Mouse (Mus musculus) hindbrain, embryonic 13.5 days (tissue): Measurements from ENCODE around the gene Ankrd11. TPM values are rescaled to one million over a fixed set of nuclear protein-coding genes. Genes with fewer than 3 reads are reported as not detected.
A peak's percentile ranks its signal among the peaks of the same experiment; 100 is the strongest.

Experiments used
- ATAC-seq: fragments of 200-750 bp; cut with Nextera tagmentation; 2 replicates; pipeline ENCODE4 v1.8.0; 2017; ENCODE audit warnings: moderate TSS enrichment; ENCODE audit not compliant: low FRiP score
- H3K27ac ChIP-seq: fragments of 300-500 bp; sonication (generic); 2 replicates; pipeline ENCODE4 v1.5.1; 2015; ENCODE audit warnings: inconsistent platforms, mild to moderate bottlenecking, moderate library complexity
- H3K27me3 ChIP-seq: fragments of 300-500 bp; sonication (generic); 2 replicates; pipeline ENCODE4 v1.6.1; 2015; ENCODE audit warnings: mild to moderate bottlenecking, inconsistent platforms
- H3K36me3 ChIP-seq: fragments of 300-500 bp; sonication (generic); 2 replicates; pipeline ENCODE4 v1.6.1; 2015; ENCODE audit warnings: mild to moderate bottlenecking, inconsistent platforms
- H3K4me1 ChIP-seq: fragments of 300-500 bp; sonication (generic); replicated peaks from 2 replicates; pipeline ENCODE4 v1.6.1; 2015; ENCODE audit warnings: inconsistent platforms
- H3K4me2 ChIP-seq: fragments of 300-500 bp; sonication (generic); 2 replicates; pipeline ENCODE4 v1.6.1; 2015; ENCODE audit warnings: inconsistent platforms, mild to moderate bottlenecking, moderate library complexity
- H3K4me3 ChIP-seq: fragments of 300-500 bp; sonication (generic); 2 replicates; pipeline ENCODE4 v1.5.1; 2015; ENCODE audit warnings: mild to moderate bottlenecking, inconsistent platforms
- H3K9ac ChIP-seq: fragments of 300-500 bp; sonication (generic); 2 replicates; pipeline ENCODE4 v1.6.1; 2015; ENCODE audit warnings: mild to moderate bottlenecking, inconsistent platforms
- H3K9me3 ChIP-seq: fragments of 300-500 bp; sonication (generic); 2 replicates; pipeline ENCODE4 v1.6.1; 2016; ENCODE audit warnings: inconsistent platforms
- WGBS: fragments of 180-500 bp; shearing (Covaris S2); methylation state at CpG from one replicate; pipeline ENCODE4 v1.1.7; 2015; 5-methylcytosine and 5-hydroxymethylcytosine counted together
- polyA plus RNA-seq: library from polyadenylated mRNA; unstranded; fragments of >200 nt; fragmentation: Nextera tagmentation; extraction: Ambion mirVana; gene quantifications from 2 replicates; pipeline ENCODE4 v1.2.1, GENCODE M21; 2015

The Ankrd11 gene
- polyA plus RNA-seq, 1 experiment from 2014 or later, result 29.9 TPM

- Histone ChIP-seq H3K27ac (no peak overlapping the region), H3K36me3 (peaks cover 98% of the 10 kb centered on the region), H3K9ac (no peak overlapping the region), H3K9me3 (no peaks in the 10 kb centered on the region), H3K4me2 (no peak overlapping the region), H3K27me3 (no peaks in the 10 kb centered on the region), H3K4me1 (no peaks in the 10 kb centered on the region), H3K4me3 (no peak overlapping the region)
- 89% methylated on average over 12 of the region's 12 CpGs for WGBS
- no peak for ATAC-seq
Measured at GRCm38 (mm10) chr8:122891440-122891839, 150.6 kb downstream of the Ankrd11 start.

- Histone ChIP-seq H3K9ac (no peak overlapping the region), H3K27ac (no peak overlapping the region), H3K4me1 (0 out of 2 replicates have a peak, but pooled peaks cover 4% of the 10 kb centered on the region), H3K36me3 (peaks cover 73% of the 10 kb centered on the region), H3K4me2 (no peak overlapping the region), H3K9me3 (no peaks in the 10 kb centered on the region), H3K4me3 (no peak overlapping the region), H3K27me3 (no peaks in the 10 kb centered on the region)
- no peak for ATAC-seq
- WGBS, result 84% methylated on average over 10 of the region's 10 CpGs
Measured at GRCm38 (mm10) chr8:122883671-122884070, 158.4 kb downstream of the Ankrd11 start.

- Histone ChIP-seq H3K9me3 (no peaks in the 10 kb centered on the region), H3K9ac (no peak overlapping the region), H3K27me3 (no peaks in the 10 kb centered on the region), H3K4me2 (no peak overlapping the region), H3K36me3 (peaks cover 39% of the 10 kb centered on the region), H3K4me1 (0 out of 2 replicates have a peak, but pooled peaks cover 4% of the 10 kb centered on the region), H3K4me3 (no peak overlapping the region), H3K27ac (no peak overlapping the region)
- ATAC-seq, result no peak
- 35% methylated on average over 3 of the region's 3 CpGs for WGBS
Measured at GRCm38 (mm10) chr8:122880302-122880701, 161.8 kb downstream of the Ankrd11 start.

- ATAC-seq, result no peak
- 98% methylated on average over 3 of the region's 3 CpGs for WGBS
- Histone ChIP-seq H3K4me1 (0 out of 2 replicates have a peak, but pooled peaks cover 4% of the 10 kb centered on the region), H3K27ac (no peak overlapping the region), H3K36me3 (peaks cover 21% of the 10 kb centered on the region), H3K4me2 (no peak overlapping the region), H3K9me3 (no peaks in the 10 kb centered on the region), H3K27me3 (no peaks in the 10 kb centered on the region), H3K4me3 (no peak overlapping the region), H3K9ac (no peak overlapping the region)
Measured at GRCm38 (mm10) chr8:122878231-122878630, 163.8 kb downstream of the Ankrd11 start.

GRCm38 (mm10) chr8:122875186-122875585 is 166.9 kb downstream of the Ankrd11 start:
- H3K4me1 ChIP-seq, result 0 out of 2 replicates have a peak, but pooled peaks cover 4% of the 10 kb centered on the region
- WGBS, result 83% methylated on average over 5 of the region's 5 CpGs

GRCm38 (mm10) chr8:122873171-122873570 is 168.9 kb downstream of the Ankrd11 start:
- no peaks in the 10 kb centered on the region for H3K36me3 ChIP-seq
- WGBS, result 48% methylated on average over 6 of the region's 6 CpGs
- no peak overlapping the region for H3K4me3 ChIP-seq
- H3K4me1 ChIP-seq, result 0 out of 2 replicates have a peak, but pooled peaks cover 2% of the 10 kb centered on the region
- no peak overlapping the region for H3K4me2 ChIP-seq
- no peaks in the 10 kb centered on the region for H3K9me3 ChIP-seq
- H3K9ac ChIP-seq, result no peak overlapping the region
- H3K27ac ChIP-seq, result no peak overlapping the region
- H3K27me3 ChIP-seq, result peaks cover 7% of the 10 kb centered on the region; the same call in 1 of the 2 replicates
- no peak for ATAC-seq

More at GRCm38 (mm10) chr8:122875186-122875585, 166.9 kb downstream of the Ankrd11 start:
- H3K4me2 ChIP-seq, result no peak overlapping the region
- H3K4me3 ChIP-seq, result no peak overlapping the region
- H3K36me3 ChIP-seq, result no peaks in the 10 kb centered on the region
- H3K27ac ChIP-seq, result no peak overlapping the region
- no peak for ATAC-seq
- no peaks in the 10 kb centered on the region for H3K9me3 ChIP-seq
- no peak overlapping the region for H3K9ac ChIP-seq
- peaks cover under 1% of the 10 kb centered on the region; the same call in 1 of the 2 replicates for H3K27me3 ChIP-seq

GRCm38 (mm10) chr8:122871663-122872062 is 170.4 kb downstream of the Ankrd11 start:
- 74% methylated on average over 9 of the region's 9 CpGs for WGBS
- Histone ChIP-seq H3K9ac (no peak overlapping the region), H3K27ac (no peak overlapping the region), H3K4me3 (no peak overlapping the region), H3K9me3 (peaks cover 4% of the 10 kb centered on the region), H3K36me3 (no peaks in the 10 kb centered on the region), H3K4me1 (0 out of 2 replicates have a peak, but pooled peaks cover 2% of the 10 kb centered on the region), H3K4me2 (no peak overlapping the region), H3K27me3 (peaks cover 7% of the 10 kb centered on the region; the same call in 1 of the 2 replicates)
- no peak for ATAC-seq

GRCm38 (mm10) chr8:122870377-122870863 is 171.7 kb downstream of the Ankrd11 start:
- Histone ChIP-seq H3K9me3 (peaks cover 15% of the 10 kb centered on the region), H3K4me1 (peaks cover 2% of the 10 kb centered on the region; the same call in 1 of the 2 replicates), H3K9ac (no peak overlapping the region), H3K4me2 (no peak overlapping the region), H3K27ac (no peak overlapping the region), H3K4me3 (no peak overlapping the region), H3K27me3 (peaks cover 7% of the 10 kb centered on the region; the same call in 1 of the 2 replicates), H3K36me3 (no peaks in the 10 kb centered on the region)
- WGBS, result 14% methylated on average over 29 of the region's 31 CpGs
- no peak for ATAC-seq

GRCm38 (mm10) chr8:122867982-122868381 is 174.1 kb downstream of the Ankrd11 start:
- 87% methylated on average over 6 of the region's 6 CpGs for WGBS
- no peak for ATAC-seq
- H3K27me3 ChIP-seq, result peaks cover 7% of the 10 kb centered on the region; the same call in 1 of the 2 replicates

GRCm38 (mm10) chr8:122866231-122866630 is 175.8 kb downstream of the Ankrd11 start:
- ATAC-seq, result no peak
- H3K9ac ChIP-seq, result no peak overlapping the region
- H3K4me2 ChIP-seq, result no peak overlapping the region
- H3K4me1 ChIP-seq, result peaks cover 12% of the 10 kb centered on the region; the same call in 1 of the 2 replicates
- H3K27ac ChIP-seq, result no peak overlapping the region
- peaks cover 28% of the 10 kb centered on the region for H3K9me3 ChIP-seq
- no peak overlapping the region for H3K4me3 ChIP-seq
- 85% methylated on average over 8 of the region's 8 CpGs for WGBS
- H3K36me3 ChIP-seq, result no peaks in the 10 kb centered on the region
- peaks cover 7% of the 10 kb centered on the region; the same call in 1 of the 2 replicates for H3K27me3 ChIP-seq

More at GRCm38 (mm10) chr8:122867982-122868381, 174.1 kb downstream of the Ankrd11 start:
- H3K4me3 ChIP-seq, result no peak overlapping the region
- H3K4me1 ChIP-seq, result peaks cover 12% of the 10 kb centered on the region; the same call in 1 of the 2 replicates
- H3K36me3 ChIP-seq, result no peaks in the 10 kb centered on the region
- H3K9ac ChIP-seq, result no peak overlapping the region
- no peak overlapping the region for H3K27ac ChIP-seq
- no peak overlapping the region for H3K4me2 ChIP-seq
- H3K9me3 ChIP-seq, result peaks cover 28% of the 10 kb centered on the region

GRCm38 (mm10) chr8:122865441-122865840 is 176.6 kb downstream of the Ankrd11 start:
- H3K4me2 ChIP-seq, result peak overlapping the region; percentile 53
- 56% methylated on average over 10 of the region's 10 CpGs for WGBS
- ATAC-seq, result peak; percentile 8; the same call in 1 of the 2 replicates
- H3K36me3 ChIP-seq, result no peaks in the 10 kb centered on the region
- H3K9ac ChIP-seq, result peak overlapping the region; percentile 63; the same call in 1 of the 2 replicates
- peaks cover 28% of the 10 kb centered on the region for H3K9me3 ChIP-seq
- peak overlapping the region; percentile 30 for H3K4me3 ChIP-seq
- H3K4me1 ChIP-seq, result peaks cover 12% of the 10 kb centered on the region; the same call in 1 of the 2 replicates
- H3K27ac ChIP-seq, result no peak overlapping the region
- peaks cover 7% of the 10 kb centered on the region; the same call in 1 of the 2 replicates for H3K27me3 ChIP-seq

GRCm38 (mm10) chr8:122864719-122865129 is 177.4 kb downstream of the Ankrd11 start:
- H3K36me3 ChIP-seq, result no peaks in the 10 kb centered on the region
- H3K9ac ChIP-seq, result peak overlapping the region; percentile 63; the same call in 1 of the 2 replicates
- peaks cover 3% of the 10 kb centered on the region; the same call in 1 of the 2 replicates for H3K27me3 ChIP-seq
- no peak overlapping the region for H3K27ac ChIP-seq
- peak overlapping the region; percentile 53 for H3K4me2 ChIP-seq
- 50% methylated on average over 26 of the region's 26 CpGs for WGBS
- ATAC-seq, result peak; percentile 29; the same call in 1 of the 2 replicates
- peak overlapping the region; percentile 30 for H3K4me3 ChIP-seq
- peaks cover 12% of the 10 kb centered on the region; the same call in 1 of the 2 replicates for H3K4me1 ChIP-seq
- peaks cover 28% of the 10 kb centered on the region for H3K9me3 ChIP-seq
